ENCODE assay signal across 15 mouse cellular contexts in the genomic region with DNA sequence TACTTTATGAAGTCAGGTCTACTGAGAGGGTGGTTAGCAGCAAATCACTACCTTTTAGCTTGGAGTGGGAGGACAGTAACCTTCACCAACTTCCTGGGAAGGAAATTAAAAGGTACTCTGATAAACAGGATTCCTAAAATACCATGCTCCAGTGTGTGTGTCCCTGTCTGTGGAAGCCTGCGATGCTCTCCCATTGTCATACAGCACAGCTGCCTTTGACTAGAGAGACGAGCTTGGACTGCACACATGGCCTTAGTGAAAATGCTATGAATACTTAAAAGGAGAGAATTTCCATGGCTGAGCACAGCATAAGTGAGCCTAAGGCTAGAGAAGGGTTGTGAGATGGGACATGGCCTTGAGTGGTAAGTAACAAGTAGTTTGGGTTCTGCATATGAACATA.
DNase-seq lines count a peak whose midpoint lies in the region; ATAC-seq and TF ChIP-seq lines count a peak whose summit lies in the region.
"Had no signal": no experiment of that assay in that cellular context is flagged by ENCODE, and none has a peak within 500 bp of the region (broad histone marks: within the 10 kb centered on the region; RNA-seq: fewer than 3 reads in every experiment).

No protein-coding gene starts in this region.

- H3K4me3 ChIP-seq in intestine, embryonic 14.5 days (ENCODE audit: low read depth, low read length), result no peak overlapping the region
- H3K4me3 ChIP-seq in intestine, embryonic 16.5 days (ENCODE audit: low read length), result no peak overlapping the region
- H3K4me3 ChIP-seq in forebrain, embryonic 11.5 days (ENCODE audit: low read depth, low read length), result no peak overlapping the region
- no peak overlapping the region for H3K4me3 ChIP-seq in hindbrain, embryonic 15.5 days
- H3K4me3 ChIP-seq in neural tube, embryonic 13.5 days, result no peak overlapping the region
- no peak overlapping the region for H3K4me3 ChIP-seq in stomach, postnatal 0 days (ENCODE audit: low read depth, low read length)
- H3K4me3 ChIP-seq: heart, adult 2 months; myocyte had no signal

- no peak for TF ChIP-seq EP300 in stomach, postnatal 0 days (optimal IDR thresholded peaks at IDR 0.05)

- no peak overlapping the region for H3K27ac ChIP-seq in intestine, embryonic 14.5 days (ENCODE audit: low read depth)
- no peak overlapping the region for H3K27ac ChIP-seq in intestine, embryonic 16.5 days (ENCODE audit: low read length)
- H3K27ac ChIP-seq in forebrain, embryonic 11.5 days (ENCODE audit: low read depth, low read length), result peak overlapping the region; percentile 42; the same call in 1 of the 2 replicates
- H3K27ac ChIP-seq in hindbrain, embryonic 15.5 days (replicated peaks), result peak overlapping the region; percentile 58; the same call in 1 of the 2 replicates
- peak overlapping the region; percentile 70 for H3K27ac ChIP-seq in neural tube, embryonic 13.5 days (replicated peaks)
- H3K27ac ChIP-seq in stomach, postnatal 0 days (replicated peaks), result no peak overlapping the region
- H3K27ac ChIP-seq: heart, adult 2 months had no signal

- H3K36me3 ChIP-seq in intestine, embryonic 14.5 days (ENCODE audit: control insufficient read depth, insufficient read depth, low read length), result peaks cover 8% of the 10 kb centered on the region
- no peaks in the 10 kb centered on the region; the same call in 1 of the 2 replicates for H3K36me3 ChIP-seq in intestine, embryonic 16.5 days (ENCODE audit: control insufficient read depth, insufficient read depth, low read length)
- H3K36me3 ChIP-seq in forebrain, embryonic 11.5 days (ENCODE audit: control insufficient read depth, insufficient read depth, low read length), result no peaks in the 10 kb centered on the region
- peaks cover 9% of the 10 kb centered on the region; the same call in 1 of the 2 replicates for H3K36me3 ChIP-seq in hindbrain, embryonic 15.5 days
- peaks cover 22% of the 10 kb centered on the region for H3K36me3 ChIP-seq in neural tube, embryonic 13.5 days
- peaks cover 2% of the 10 kb centered on the region; the same call in 1 of the 2 replicates for H3K36me3 ChIP-seq in stomach, postnatal 0 days (ENCODE audit: control insufficient read depth, insufficient read depth, low read length)

- H3K9ac ChIP-seq in intestine, embryonic 14.5 days (ENCODE audit: low read length), result no peak overlapping the region
- H3K9ac ChIP-seq in intestine, embryonic 16.5 days (ENCODE audit: low read depth, low read length), result no peak overlapping the region
- H3K9ac ChIP-seq in forebrain, embryonic 11.5 days (ENCODE audit: low read length), result no peak overlapping the region
- no peak overlapping the region for H3K9ac ChIP-seq in hindbrain, embryonic 15.5 days
- H3K9ac ChIP-seq in neural tube, embryonic 13.5 days, result no peak overlapping the region
- H3K9ac ChIP-seq in stomach, postnatal 0 days (ENCODE audit: low read length), result no peak overlapping the region

- H3K4me1 ChIP-seq in intestine, embryonic 14.5 days (replicated peaks; ENCODE audit: control insufficient read depth, insufficient read depth, low read length), result no peaks in the 10 kb centered on the region
- no peaks in the 10 kb centered on the region for H3K4me1 ChIP-seq in intestine, embryonic 16.5 days (ENCODE audit: control insufficient read depth, insufficient read depth, low read length)
- H3K4me1 ChIP-seq in forebrain, embryonic 11.5 days (replicated peaks; ENCODE audit: control insufficient read depth, insufficient read depth, low read length), result 0 out of 2 replicates have a peak, but pooled peaks cover 3% of the 10 kb centered on the region
- H3K4me1 ChIP-seq in hindbrain, embryonic 15.5 days (replicated peaks), result peaks cover 21% of the 10 kb centered on the region
- peaks cover 27% of the 10 kb centered on the region for H3K4me1 ChIP-seq in neural tube, embryonic 13.5 days (replicated peaks)
- no peaks in the 10 kb centered on the region for H3K4me1 ChIP-seq in stomach, postnatal 0 days (replicated peaks; ENCODE audit: control insufficient read depth, insufficient read depth)

- no peak for ATAC-seq in intestine, embryonic 14.5 days (replicated peaks; ENCODE audit: low FRiP score, low TSS enrichment, low read depth)
- no peak for ATAC-seq in intestine, embryonic 16.5 days
- ATAC-seq in forebrain, embryonic 11.5 days (replicated peaks; ENCODE audit: low FRiP score), result peak; percentile 29; the same call in 1 of the 2 replicates
- ATAC-seq in hindbrain, embryonic 15.5 days (ENCODE audit: low FRiP score, low read depth), result no peak
- ATAC-seq in neural tube, embryonic 13.5 days (ENCODE audit: low read depth), result peak; percentile 44; the same call in 1 of the 2 replicates
- no peak for ATAC-seq in stomach, postnatal 0 days (ENCODE audit: low FRiP score, low TSS enrichment)

- WGBS in intestine, embryonic 14.5 days, result 80% methylated on average over 2 of the region's 2 CpGs
- 56% methylated on average over 2 of the region's 2 CpGs for WGBS in intestine, embryonic 16.5 days
- whole genome bisulfite sequencing in forebrain, embryonic 11.5 days, result 45% methylated on average over 2 of the region's 2 CpGs
- WGBS in hindbrain, embryonic 15.5 days, result 13% methylated on average over 2 of the region's 2 CpGs
- WGBS in neural tube, embryonic 13.5 days, result 30% methylated on average over 2 of the region's 2 CpGs
- 83% methylated on average over 2 of the region's 2 CpGs for WGBS in stomach, postnatal 0 days

- H3K27me3 ChIP-seq in intestine, embryonic 14.5 days (replicated peaks; ENCODE audit: control insufficient read depth, insufficient read depth, low read length), result no peaks in the 10 kb centered on the region
- no peaks in the 10 kb centered on the region for H3K27me3 ChIP-seq in intestine, embryonic 16.5 days (replicated peaks; ENCODE audit: control insufficient read depth, insufficient read depth, low read length)
- no peaks in the 10 kb centered on the region for H3K27me3 ChIP-seq in forebrain, embryonic 11.5 days (ENCODE audit: control insufficient read depth, insufficient read depth, low read length)
- H3K27me3 ChIP-seq in hindbrain, embryonic 15.5 days, result no peaks in the 10 kb centered on the region
- no peaks in the 10 kb centered on the region for H3K27me3 ChIP-seq in neural tube, embryonic 13.5 days
- no peaks in the 10 kb centered on the region for H3K27me3 ChIP-seq in stomach, postnatal 0 days (ENCODE audit: control insufficient read depth, insufficient read depth, low read length)

- peak; percentile 47 for DNase-seq in intestine, embryonic 14.5 days (ENCODE audit: low spot score)
- DNase-seq in forebrain, embryonic 11.5 days (ENCODE audit: low spot score), result no peak
- DNase-seq in B cell, adult 2 months, result no peak
- DNase-seq in stomach, postnatal 0 days (ENCODE audit: low spot score), result no peak
- DNase-seq in left cerebral cortex, adult 8-10 months (ENCODE audit: low spot score in 2 of 2), result no peak
- DNase-seq: cerebellum, adult 9-10 months; heart, adult 2 months; heart, postnatal 14 days; kidney, adult 9 months; lung, postnatal 4 days had no signal

- no peaks in the 10 kb centered on the region for H3K9me3 ChIP-seq in intestine, embryonic 14.5 days (ENCODE audit: control insufficient read depth, low read length)
- H3K9me3 ChIP-seq in intestine, embryonic 16.5 days (ENCODE audit: control insufficient read depth, low read length), result no peaks in the 10 kb centered on the region
- H3K9me3 ChIP-seq in forebrain, embryonic 11.5 days (ENCODE audit: control insufficient read depth, low read length), result no peaks in the 10 kb centered on the region
- H3K9me3 ChIP-seq in hindbrain, embryonic 15.5 days, result no peaks in the 10 kb centered on the region
- no peaks in the 10 kb centered on the region for H3K9me3 ChIP-seq in neural tube, embryonic 13.5 days
- no peaks in the 10 kb centered on the region for H3K9me3 ChIP-seq in stomach, postnatal 0 days (ENCODE audit: control insufficient read depth, low read length)
- H3K9me3 ChIP-seq: G1E had no signal

- no peak overlapping the region for H3K4me2 ChIP-seq in intestine, embryonic 14.5 days (ENCODE audit: low read length)
- H3K4me2 ChIP-seq in intestine, embryonic 16.5 days (ENCODE audit: low read depth, low read length), result no peak overlapping the region
- no peak overlapping the region for H3K4me2 ChIP-seq in forebrain, embryonic 11.5 days (ENCODE audit: low read depth, low read length, severe bottlenecking)
- no peak overlapping the region for H3K4me2 ChIP-seq in hindbrain, embryonic 15.5 days
- H3K4me2 ChIP-seq in neural tube, embryonic 13.5 days, result no peak overlapping the region
- H3K4me2 ChIP-seq in stomach, postnatal 0 days (replicated peaks; ENCODE audit: low read depth), result no peak overlapping the region

- TF ChIP-seq CTCF in stomach, postnatal 0 days (IDR thresholded peaks at IDR 0.05; ENCODE audit: low read depth), result no peak

Comparison
In these comparisons a context has a peak if more than half of its experiments do, and no peak if none do; other contexts are left out.
1. ATAC-seq: peak in forebrain, embryonic 11.5 days (single experiment) and neural tube, embryonic 13.5 days (single experiment); none in intestine, embryonic 14.5 days (single experiment), intestine, embryonic 16.5 days (single experiment), hindbrain, embryonic 15.5 days (single experiment) and stomach, postnatal 0 days (single experiment).
2. H3K27ac ChIP-seq: peak in forebrain, embryonic 11.5 days (single experiment), hindbrain, embryonic 15.5 days (single experiment) and neural tube, embryonic 13.5 days (single experiment); none in intestine, embryonic 14.5 days (single experiment), intestine, embryonic 16.5 days (single experiment) and stomach, postnatal 0 days (single experiment).